Mouse (Mus musculus) heart, adult 2 months (tissue): ENCODE measurements around the gene Shroom3.

Experiments
- EP300 ChIP-seq: fragments of 200-500 bp; IDR thresholded peaks from 2 replicates; pipeline ENCODE4 v1.6.1; 2011; ENCODE audit warnings: low read depth, low read length, control low read depth; ENCODE audit not compliant: insufficient read depth
- POLR2A ChIP-seq: fragments of 200-500 bp; IDR thresholded peaks from 2 replicates; pipeline ENCODE4 v1.6.1; 2011; ENCODE audit warnings: mild to moderate bottlenecking, low read depth, low read length, control low read depth; ENCODE audit not compliant: insufficient read depth

- no peak for TF ChIP-seq EP300
- no peak for TF ChIP-seq POLR2A
Measured at GRCm38 (mm10) chr5:92896725-92897280, 213.6 kb downstream of the Shroom3 start.
